Mouse (Mus musculus) kidney, adult 2 months (tissue): ENCODE measurements around the gene Pls1.

ENCODE experiments used
- CTCF ChIP-seq: fragments of 200-500 bp; conservative IDR thresholded peaks from 2 replicates; pipeline ENCODE4 v1.5.1; 2011; ENCODE audit warnings: low read depth, mild to moderate bottlenecking, control low read depth, low read length, moderate library complexity, mixed read lengths; ENCODE audit not compliant: insufficient read depth, insufficient read length
- POLR2A ChIP-seq: fragments of 200-500 bp; IDR thresholded peaks from one replicate; pipeline ENCODE4 v1.6.1; 2011; ENCODE audit warnings: low read depth, low read length, control low read depth

DNA sequence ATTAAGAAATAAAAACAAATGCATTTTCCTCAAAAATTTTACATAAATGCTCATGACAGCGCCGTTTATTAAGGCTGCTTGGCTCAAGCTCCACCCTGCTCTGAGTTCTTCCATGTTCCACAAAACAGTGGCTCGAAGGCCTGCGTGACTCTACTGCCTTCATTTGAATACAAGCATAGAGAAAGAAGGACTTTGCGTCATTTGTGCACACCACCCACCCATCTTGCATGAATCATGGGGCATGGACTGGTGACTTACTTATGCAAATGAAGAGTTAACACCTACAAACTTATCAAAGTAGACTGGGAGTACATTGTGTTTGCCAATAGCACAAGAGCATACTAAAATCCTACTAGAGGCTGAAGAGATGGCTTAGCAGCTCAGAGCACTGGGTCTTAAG lies 17.5 kb downstream of the Pls1 start:
- TF ChIP-seq CTCF = no peak
- no peak for TF ChIP-seq POLR2A
